Mouse (Mus musculus) heart, embryonic 13.5 days (tissue): ENCODE results near the gene Rrp8. TPM values are rescaled to one million over a fixed set of nuclear protein-coding genes. Genes with fewer than 3 reads are reported as not detected.

Experiments
- ATAC-seq: fragments of 200-750 bp; cut with Nextera tagmentation; 2 replicates; pipeline ENCODE4 v1.8.0; 2017; ENCODE audit warnings: moderate TSS enrichment; ENCODE audit not compliant: insufficient number of reproducible peaks, low FRiP score, low TSS enrichment; ENCODE audit errors: extremely low read depth
- H3K27ac ChIP-seq: fragments of 300-500 bp; sonication (generic); replicated peaks from 2 replicates; pipeline ENCODE4 v1.5.1; 2015; ENCODE audit warnings: moderate library complexity, mild to moderate bottlenecking, inconsistent platforms
- H3K27me3 ChIP-seq: fragments of 300-500 bp; sonication (generic); replicated peaks from 2 replicates; pipeline ENCODE4 v1.6.1; 2015; ENCODE audit warnings: mild to moderate bottlenecking, inconsistent platforms
- H3K36me3 ChIP-seq: fragments of 300-500 bp; sonication (generic); 2 replicates; pipeline ENCODE4 v1.6.1; 2015; ENCODE audit warnings: mild to moderate bottlenecking, inconsistent platforms
- H3K4me1 ChIP-seq: fragments of 300-500 bp; sonication (generic); 2 replicates; pipeline ENCODE4 v1.6.1; 2015; ENCODE audit warnings: inconsistent platforms
- H3K4me2 ChIP-seq: fragments of 300-500 bp; sonication (generic); 2 replicates; pipeline ENCODE4 v1.6.1; 2015; ENCODE audit warnings: inconsistent platforms, mild to moderate bottlenecking, moderate library complexity
- H3K4me3 ChIP-seq: fragments of 300-500 bp; sonication (generic); 2 replicates; pipeline ENCODE4 v1.5.1; 2015; ENCODE audit warnings: moderate library complexity, mild to moderate bottlenecking, inconsistent platforms
- H3K9ac ChIP-seq: fragments of 300-500 bp; sonication (generic); 2 replicates; pipeline ENCODE4 v1.6.1; 2015; ENCODE audit warnings: inconsistent platforms, mild to moderate bottlenecking, moderate library complexity
- H3K9me3 ChIP-seq: fragments of 300-500 bp; sonication (generic); 2 replicates; pipeline ENCODE4 v1.6.1; 2016; ENCODE audit warnings: inconsistent platforms
- WGBS: fragments of 180-500 bp; shearing (Covaris S2); methylation state at CpG from one replicate; pipeline ENCODE4 v1.1.7; 2015; ENCODE audit warnings: mixed read lengths; 5-methylcytosine and 5-hydroxymethylcytosine counted together
- polyA plus RNA-seq: library from polyadenylated mRNA; unstranded; fragments of >200 nt; fragmentation: Nextera tagmentation; extraction: Ambion mirVana; gene quantifications from 2 replicates; pipeline ENCODE4 v1.2.1, GENCODE M21; 2015

The Rrp8 gene
- polyA plus RNA-seq, 1 experiment from 2014 or later, result 25.1 TPM

DNA sequence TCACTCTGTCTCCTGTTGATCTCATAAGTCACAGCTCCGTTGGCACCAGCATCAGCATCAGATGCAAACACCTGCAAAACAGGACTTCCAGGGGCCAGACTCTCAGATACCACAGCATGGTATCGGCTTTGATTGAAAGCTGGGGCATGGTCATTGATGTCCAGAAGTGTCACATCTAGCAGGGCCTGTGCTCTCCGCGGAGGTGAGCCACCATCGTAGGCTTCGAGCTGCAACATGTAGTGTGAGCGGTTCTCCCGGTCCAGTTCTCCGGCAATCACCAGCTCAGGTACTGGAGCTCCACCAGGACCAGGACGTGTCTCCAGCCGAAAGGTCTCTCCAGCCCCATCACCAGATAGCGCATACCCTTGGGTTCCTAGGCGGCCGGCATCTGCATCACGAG, 35.1 kb upstream of the Rrp8 start:
- peaks cover 69% of the 10 kb centered on the region for H3K4me1 ChIP-seq
- peaks cover 33% of the 10 kb centered on the region for H3K36me3 ChIP-seq
- no peaks in the 10 kb centered on the region for H3K27me3 ChIP-seq
- WGBS, result 88% methylated on average over 15 of the region's 15 CpGs
- H3K9ac ChIP-seq, result no peak overlapping the region
- H3K27ac ChIP-seq, result no peak overlapping the region
- H3K4me3 ChIP-seq, result no peak overlapping the region
- no peaks in the 10 kb centered on the region for H3K9me3 ChIP-seq
- no peak; the same call in 1 of the 2 replicates for ATAC-seq
- H3K4me2 ChIP-seq, result no peak overlapping the region

DNA sequence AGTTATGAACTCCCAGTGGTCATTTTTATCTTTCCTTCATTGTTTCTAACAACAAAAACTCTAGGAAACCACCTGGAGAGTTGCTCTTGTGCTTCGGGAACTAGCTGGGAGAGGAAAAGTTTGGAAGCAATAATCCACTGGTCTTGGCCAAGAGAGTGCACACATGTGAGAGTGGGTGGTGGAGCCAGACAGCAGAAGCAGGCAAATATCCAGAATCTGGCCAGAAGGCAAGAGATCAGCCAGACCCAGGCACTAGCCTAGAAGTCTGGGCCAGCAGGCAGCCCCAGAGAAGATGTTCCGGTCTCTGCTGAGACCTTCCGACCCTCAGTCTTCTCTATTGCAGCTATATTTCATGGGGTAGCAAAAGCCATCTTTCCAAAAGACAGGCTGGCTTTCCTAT, 32.8 kb upstream of the Rrp8 start:
- Histone ChIP-seq H3K4me2 (no peak overlapping the region), H3K9ac (no peak overlapping the region), H3K4me1 (peaks cover 52% of the 10 kb centered on the region), H3K27me3 (peaks cover under 1% of the 10 kb centered on the region; the same call in 1 of the 2 replicates), H3K9me3 (no peaks in the 10 kb centered on the region), H3K27ac (no peak overlapping the region), H3K36me3 (peaks cover 52% of the 10 kb centered on the region), H3K4me3 (no peak overlapping the region)
- no peak for ATAC-seq
- 80% methylated on average over 3 of the region's 3 CpGs for WGBS

DNA sequence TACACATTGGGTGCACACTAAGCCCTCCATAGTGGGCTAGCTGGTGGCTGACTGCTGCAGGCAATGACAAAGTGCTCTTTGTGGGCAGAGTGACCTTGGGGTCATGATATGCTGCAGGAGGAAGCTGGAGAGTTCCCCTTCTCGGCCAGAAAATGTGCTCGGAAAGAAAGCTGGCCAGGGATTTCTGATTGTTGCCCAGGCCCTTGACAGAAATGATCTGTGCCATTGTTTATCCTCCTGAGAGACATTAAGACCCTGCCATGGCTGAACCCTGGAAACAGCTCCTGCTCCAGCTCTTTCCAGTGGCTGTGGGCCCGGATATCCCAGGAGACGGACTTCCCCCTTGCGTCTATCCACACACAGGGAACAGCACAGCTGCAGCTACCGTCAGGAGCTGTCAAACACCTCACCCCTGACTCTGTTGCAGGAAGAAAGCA, 30.6 kb upstream of the Rrp8 start:
- H3K27me3 ChIP-seq, result peaks cover 23% of the 10 kb centered on the region
- ATAC-seq, result no peak
- H3K4me3 ChIP-seq, result no peak overlapping the region
- peak overlapping the region; percentile 54 for H3K27ac ChIP-seq
- H3K4me2 ChIP-seq, result no peak overlapping the region
- peaks cover 36% of the 10 kb centered on the region for H3K4me1 ChIP-seq
- peaks cover 71% of the 10 kb centered on the region for H3K36me3 ChIP-seq
- H3K9ac ChIP-seq, result 0 out of 2 replicates have a peak overlapping the region, but pooled peaks have one; percentile 3
- no peaks in the 10 kb centered on the region for H3K9me3 ChIP-seq
- 35% methylated on average over 6 of the region's 6 CpGs for WGBS

DNA sequence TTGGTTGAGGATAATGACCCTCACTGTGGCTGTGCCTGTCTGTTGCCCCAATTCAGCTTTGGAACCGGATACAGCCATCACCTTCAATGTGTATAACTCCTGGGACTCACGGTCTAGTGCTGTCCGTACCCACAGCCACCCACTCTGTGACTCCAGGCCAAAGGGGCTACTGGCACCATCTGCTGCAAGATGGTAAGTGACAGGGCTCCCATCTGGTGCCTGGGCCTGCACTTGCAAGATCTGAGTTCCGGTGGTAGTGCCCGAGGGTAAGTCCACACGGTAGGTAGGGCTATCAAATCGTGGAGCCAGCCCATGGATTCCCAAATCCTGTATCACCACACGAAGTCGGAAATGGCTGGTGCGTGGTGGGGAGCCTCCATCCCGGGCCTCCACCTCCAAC, 27.1 kb upstream of the Rrp8 start:
- Histone ChIP-seq H3K4me1 (peaks cover 27% of the 10 kb centered on the region), H3K36me3 (peaks cover 64% of the 10 kb centered on the region), H3K27ac (no peak overlapping the region), H3K27me3 (peaks cover 44% of the 10 kb centered on the region), H3K9me3 (no peaks in the 10 kb centered on the region), H3K4me2 (no peak overlapping the region), H3K4me3 (no peak overlapping the region), H3K9ac (no peak overlapping the region)
- no peak for ATAC-seq
- WGBS, result 86% methylated on average over 11 of the region's 11 CpGs

DNA sequence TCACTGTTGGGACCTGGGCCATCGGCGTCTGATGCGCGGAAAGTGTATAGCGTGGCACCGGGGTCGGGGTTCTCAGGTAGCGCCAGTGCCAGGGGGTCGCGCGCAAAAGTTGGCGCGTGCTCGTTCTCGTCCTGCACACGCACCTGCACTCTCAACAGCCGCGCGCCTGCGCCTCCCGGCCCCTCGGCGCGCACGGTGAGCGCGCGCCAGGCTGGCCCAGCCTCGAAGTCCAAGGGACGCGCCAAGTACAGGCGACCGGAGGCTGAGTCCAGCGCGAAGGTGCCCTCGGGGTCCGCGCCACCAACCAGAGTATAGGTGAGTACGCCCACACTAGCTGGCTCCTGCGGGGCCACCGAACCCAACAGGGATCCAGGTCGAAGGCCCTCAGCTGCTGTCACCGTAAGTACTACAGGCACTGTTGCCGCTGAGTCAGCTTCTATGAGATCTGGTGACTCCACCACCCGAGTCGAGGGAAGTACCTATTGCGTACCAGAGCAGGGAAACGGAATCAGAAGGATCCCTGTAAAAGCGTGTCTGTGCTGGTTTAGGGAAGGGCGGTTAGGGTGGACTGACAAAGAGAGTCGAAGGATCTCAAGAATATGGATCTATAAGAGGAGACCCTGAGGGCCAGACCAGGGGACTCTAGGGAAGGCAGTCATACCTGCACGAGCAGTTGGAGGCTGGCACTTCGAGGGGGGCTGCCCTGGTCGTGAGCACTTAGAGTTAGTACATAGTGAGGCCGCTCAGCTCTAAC, 25.5 kb upstream of the Rrp8 start:
- H3K9me3 ChIP-seq, result no peaks in the 10 kb centered on the region
- H3K27ac ChIP-seq, result no peak overlapping the region
- peak overlapping the region; percentile 78 for H3K4me2 ChIP-seq
- H3K36me3 ChIP-seq, result peaks cover 80% of the 10 kb centered on the region
- 24% methylated on average over 55 of the region's 55 CpGs for WGBS
- peaks cover 13% of the 10 kb centered on the region for H3K4me1 ChIP-seq
- ATAC-seq, result no peak
- H3K4me3 ChIP-seq, result peak overlapping the region; percentile 47
- H3K9ac ChIP-seq, result peak overlapping the region; percentile 44; the same call in 1 of the 2 replicates
- H3K27me3 ChIP-seq, result peaks cover 44% of the 10 kb centered on the region

DNA sequence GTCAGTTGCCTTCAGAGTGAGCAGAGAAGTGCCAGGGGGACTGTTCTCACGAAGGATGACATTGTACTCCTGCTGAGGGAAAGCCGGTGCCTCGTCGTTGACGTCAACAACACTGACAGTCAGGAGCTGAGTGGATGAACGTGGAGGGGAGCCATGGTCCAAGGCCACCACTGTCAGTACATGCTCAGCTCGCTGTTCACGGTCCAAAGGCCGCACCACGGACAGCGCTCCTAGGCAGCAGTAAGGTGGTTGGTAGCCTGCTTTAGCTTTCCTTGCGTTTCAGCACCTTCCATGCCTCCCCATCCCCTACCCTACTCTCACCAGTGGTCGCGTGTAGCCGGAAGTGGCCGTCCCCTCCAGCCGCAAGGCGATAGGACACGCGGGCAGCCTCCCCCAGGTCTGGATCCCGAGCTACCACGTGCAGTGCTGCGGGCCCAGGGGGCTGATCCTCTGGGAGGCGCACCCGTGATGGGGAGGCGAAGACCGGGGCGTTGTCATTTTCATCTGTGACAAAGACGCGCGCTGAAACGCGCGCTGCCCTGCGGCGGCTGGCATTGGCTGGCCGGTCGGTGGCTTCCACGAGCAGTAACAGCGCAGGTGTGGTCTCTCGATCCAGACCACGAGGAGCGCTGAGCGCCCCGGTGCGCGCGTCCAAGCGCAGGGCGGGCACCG, 24.8 kb upstream of the Rrp8 start:
- Histone ChIP-seq H3K9ac (peak overlapping the region; percentile 44; the same call in 1 of the 2 replicates), H3K4me3 (peak overlapping the region; percentile 47), H3K9me3 (no peaks in the 10 kb centered on the region), H3K36me3 (peaks cover 88% of the 10 kb centered on the region), H3K4me1 (peaks cover 7% of the 10 kb centered on the region; the same call in 1 of the 2 replicates), H3K27me3 (peaks cover 44% of the 10 kb centered on the region), H3K4me2 (peak overlapping the region; percentile 78), H3K27ac (no peak overlapping the region)
- WGBS, result 23% methylated on average over 51 of the region's 51 CpGs
- ATAC-seq, result 0 out of 2 replicates have a peak, but pooled peaks have one; percentile 19

DNA sequence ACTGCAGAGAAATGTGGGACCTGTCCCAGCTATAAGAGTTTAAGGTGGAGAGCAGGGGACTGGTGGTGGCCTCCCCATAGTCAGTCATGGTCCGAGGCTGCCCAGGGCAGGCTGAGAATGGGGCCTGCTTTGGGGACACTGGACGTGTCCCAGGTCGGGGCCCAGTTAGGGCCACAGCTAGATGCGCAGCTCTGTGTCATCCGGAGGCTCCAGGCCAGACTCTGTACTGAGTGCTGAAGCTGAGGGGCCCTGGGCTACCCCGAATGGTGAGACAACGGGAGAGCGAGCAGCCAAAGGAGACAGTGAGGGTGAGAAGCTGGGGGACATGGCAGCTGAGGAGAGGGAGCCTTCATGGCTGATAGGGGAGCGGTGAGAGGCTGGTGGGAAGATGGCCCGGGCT, 16.1 kb upstream of the Rrp8 start:
- H3K4me3 ChIP-seq, result no peak overlapping the region
- ATAC-seq, result no peak
- no peaks in the 10 kb centered on the region for H3K9me3 ChIP-seq
- no peak overlapping the region for H3K27ac ChIP-seq
- no peaks in the 10 kb centered on the region for H3K27me3 ChIP-seq
- H3K4me1 ChIP-seq, result peaks cover 17% of the 10 kb centered on the region
- H3K36me3 ChIP-seq, result peaks cover 69% of the 10 kb centered on the region
- H3K9ac ChIP-seq, result no peak overlapping the region
- WGBS, result 85% methylated on average over 10 of the region's 10 CpGs
- no peak overlapping the region for H3K4me2 ChIP-seq

DNA sequence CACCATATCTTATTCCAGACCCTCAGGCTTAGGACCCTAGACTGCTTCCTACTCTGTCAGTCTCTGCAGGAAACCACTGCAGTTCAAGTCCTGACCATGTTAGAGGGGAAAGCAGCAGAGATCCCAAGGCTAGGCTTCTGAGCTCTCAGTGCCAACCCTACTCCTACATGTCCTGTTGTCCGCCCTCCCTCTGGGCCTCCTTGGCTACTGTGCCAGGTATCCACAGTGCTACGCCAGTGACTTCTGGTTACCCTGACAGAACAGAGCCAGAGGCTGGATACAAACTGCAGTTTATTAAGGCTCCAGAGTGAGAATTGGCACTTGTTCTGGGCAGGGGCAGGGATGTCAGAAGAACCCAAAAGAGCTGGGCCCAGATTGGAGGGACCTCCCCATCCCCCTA, 15.5 kb upstream of the Rrp8 start:
- 76% methylated on average over 2 of the region's 2 CpGs for WGBS
- peaks cover 69% of the 10 kb centered on the region for H3K36me3 ChIP-seq
- ATAC-seq, result no peak

DNA sequence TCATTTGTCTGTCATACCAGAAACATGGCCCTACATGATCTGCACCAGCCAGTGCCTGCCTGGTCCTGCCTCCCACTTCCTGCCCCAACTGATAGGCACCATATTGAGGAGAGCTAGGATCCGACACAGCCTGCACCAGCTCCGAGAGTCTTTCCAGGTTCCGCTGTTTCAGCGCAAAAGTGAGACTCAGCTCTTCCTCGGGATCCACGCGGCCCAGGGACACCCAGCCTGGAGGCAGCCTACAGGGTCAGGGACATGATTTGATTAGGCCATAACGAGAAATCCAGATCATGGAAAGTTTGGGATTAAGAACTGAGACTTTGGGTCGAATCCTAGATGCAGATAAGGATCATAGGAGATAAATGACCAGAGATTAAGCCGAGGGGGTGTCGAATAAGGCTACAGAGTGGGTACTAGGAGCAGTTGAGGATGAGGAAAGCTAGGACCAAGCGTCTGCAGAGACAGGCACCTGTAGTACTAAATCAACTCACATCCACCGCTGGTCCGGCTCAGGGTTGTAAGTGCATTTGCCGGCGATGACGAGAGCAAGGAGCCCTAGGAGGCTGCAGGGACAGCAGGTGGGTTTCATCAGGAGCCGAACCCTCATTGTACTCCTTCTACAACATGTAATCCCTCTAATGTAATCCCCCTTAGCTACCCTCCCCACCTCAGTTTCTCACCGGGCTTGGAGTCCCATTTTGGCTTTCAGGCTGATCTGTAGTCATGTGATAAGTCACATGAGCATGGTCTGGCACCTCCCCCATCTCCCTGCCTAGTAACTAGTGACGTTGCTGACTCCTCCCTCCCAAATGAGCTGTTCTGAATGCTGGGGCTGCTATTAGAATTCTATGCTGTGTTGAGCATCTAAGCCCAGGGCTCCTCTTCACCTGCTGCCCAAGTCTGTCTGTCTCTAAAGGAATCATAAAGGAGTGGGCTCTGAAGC, 14.6 kb upstream of the Rrp8 start, which contains the start of gene Tpp1:
Gene Tpp1 (minus strand): TSS at position 745 of the 943 bp plus-strand sequence.
- H3K36me3 ChIP-seq, result peaks cover 69% of the 10 kb centered on the region
- peak within 1 kb of the TSS; percentile 25; the same call in 1 of the 2 replicates for H3K27ac ChIP-seq

More for the DNA sequence above, 15.5 kb upstream of the Rrp8 start:
- no peak overlapping the region for H3K4me2 ChIP-seq
- no peak overlapping the region for H3K27ac ChIP-seq
- H3K9ac ChIP-seq, result no peak overlapping the region
- no peak overlapping the region for H3K4me3 ChIP-seq
- H3K4me1 ChIP-seq, result peaks cover 17% of the 10 kb centered on the region
- H3K27me3 ChIP-seq, result no peaks in the 10 kb centered on the region
- no peaks in the 10 kb centered on the region for H3K9me3 ChIP-seq

DNA sequence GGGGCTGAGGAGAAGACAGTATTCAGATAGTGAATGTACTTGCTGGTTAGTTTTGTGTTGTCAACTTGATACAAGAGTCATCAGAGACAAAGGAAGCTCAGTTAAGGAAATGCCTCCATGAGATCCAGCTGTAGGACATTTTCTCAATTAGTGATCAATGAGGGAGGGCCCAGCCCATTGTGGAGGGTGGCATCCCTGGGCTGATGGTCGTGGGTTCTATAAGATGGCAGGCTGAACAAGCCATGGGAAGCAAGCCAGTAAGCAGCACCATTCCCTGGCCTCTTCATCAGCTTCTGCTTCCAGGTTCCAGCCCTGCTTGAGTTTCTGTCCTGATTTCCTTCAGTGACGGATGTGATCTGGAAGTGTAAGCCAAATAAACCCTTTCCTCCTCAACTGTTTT, 10.6 kb upstream of the Rrp8 start:
- WGBS, result 83% methylated on average over 2 of the region's 2 CpGs
- Histone ChIP-seq H3K27me3 (no peaks in the 10 kb centered on the region), H3K9me3 (no peaks in the 10 kb centered on the region), H3K36me3 (peaks cover 47% of the 10 kb centered on the region), H3K4me1 (peaks cover 32% of the 10 kb centered on the region), H3K4me3 (no peak overlapping the region), H3K27ac (no peak overlapping the region), H3K4me2 (no peak overlapping the region), H3K9ac (no peak overlapping the region)
- ATAC-seq, result no peak

More for the DNA sequence above, 14.6 kb upstream of the Rrp8 start, which contains the start of gene Tpp1:
- Histone ChIP-seq H3K9ac (peak within 1 kb of the TSS; percentile 84), H3K4me1 (peaks cover 17% of the 10 kb centered on the region), H3K9me3 (no peaks in the 10 kb centered on the region), H3K4me3 (peak within 1 kb of the TSS; percentile 67), H3K4me2 (peak within 1 kb of the TSS; percentile 79), H3K27me3 (no peaks in the 10 kb centered on the region)
- ATAC-seq, result peak; percentile 90
- WGBS, result 16% methylated on average over 20 of the region's 20 CpGs
